ENCODE assay signal across 24 mouse cellular contexts in the genomic region with DNA sequence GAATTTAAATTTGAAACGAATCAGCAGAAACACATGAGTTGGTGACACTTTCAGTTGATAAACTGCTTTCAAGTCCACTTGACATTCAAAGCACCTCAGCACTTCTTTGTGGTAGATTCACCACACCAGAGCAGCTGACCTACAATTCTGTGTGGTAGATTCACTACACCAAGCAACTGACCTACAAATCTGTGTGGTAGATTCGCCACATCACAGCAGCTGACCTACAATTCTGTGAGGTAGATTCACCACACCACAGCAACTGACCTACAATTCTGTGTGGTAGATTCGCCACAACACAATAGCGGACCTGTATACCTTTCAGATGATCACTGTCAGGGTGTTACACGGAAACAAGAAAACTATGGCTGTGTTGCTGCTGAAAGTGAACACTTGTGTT. TPM values are rescaled to one million over a fixed set of nuclear protein-coding genes. Genes with fewer than 3 reads are reported as not detected.
DNase-seq lines count a peak whose midpoint lies in the region; ATAC-seq and TF ChIP-seq lines count a peak whose summit lies in the region.
"Had no signal": no experiment of that assay in that cellular context is flagged by ENCODE, and none has a peak within 500 bp of the region (broad histone marks: within the 10 kb centered on the region; RNA-seq: fewer than 3 reads in every experiment).

No protein-coding gene starts in this region.

- DNase-seq in retina, postnatal 1 day, result peak; percentile 33
- DNase-seq in retina, embryonic 14.5 days (ENCODE audit: low spot score), result no peak
- DNase-seq in 416B (ENCODE audit: low read depth), result peak; percentile 21
- DNase-seq in ES-E14 (ENCODE audit: low read depth, low spot score), result no peak
- peak; percentile 62 for DNase-seq in R1 (ENCODE audit: low read depth, low spot score)
- DNase-seq in embryo, embryonic 10.5 days (ENCODE audit: low spot score), result no peak
- DNase-seq: adrenal gland, adult 2 months; adrenal gland, postnatal 36 days; B cell, adult 2 months; cerebellum, adult 11-12 months; cerebellum, adult 9-10 months; cerebellum, postnatal 36 days; forebrain, postnatal 0 days; gastrocnemius, postnatal 14 days; heart, postnatal 36 days had no signal

- no peak overlapping the region for H3K9ac ChIP-seq in ES-E14 (ENCODE audit: insufficient read depth, low read depth, low read length, poor library complexity, severe bottlenecking)
- H3K9ac ChIP-seq: forebrain, embryonic 13.5 days; forebrain, postnatal 0 days; heart, embryonic 13.5 days had no signal

- no peak overlapping the region for H3K4me3 ChIP-seq in ES-E14 (ENCODE audit: insufficient read depth in 1 of 2, low read depth in 1 of 2, low read length in 2 of 2, poor library complexity in 1 of 2, severe bottlenecking in 1 of 2)
- H3K4me3 ChIP-seq: embryonic facial prominence, embryonic 10.5 days; forebrain, embryonic 13.5 days; heart, embryonic 13.5 days had no signal

- no peaks in the 10 kb centered on the region for H3K36me3 ChIP-seq in ES-E14 (ENCODE audit: control insufficient read depth, insufficient read depth, low read length, poor library complexity, severe bottlenecking)
- H3K36me3 ChIP-seq: embryonic facial prominence, embryonic 10.5 days; heart, embryonic 13.5 days had no signal

- no peaks in the 10 kb centered on the region for H3K4me1 ChIP-seq in ES-E14 (ENCODE audit: control insufficient read depth in 2 of 2, insufficient read depth in 2 of 2, low read length in 2 of 2, poor library complexity in 1 of 2)
- H3K4me1 ChIP-seq: embryonic facial prominence, embryonic 10.5 days; forebrain, embryonic 13.5 days; heart, embryonic 13.5 days had no signal

- in situ Hi-C loops in ES-E14 (cut with MboI; ENCODE audit: low sequenced_read_pairs in 2 of 2, unreplicated experiment in 2 of 2), result no loop called here

- H3K27ac ChIP-seq in ES-E14 (ENCODE audit: insufficient read depth, low read depth, low read length, poor library complexity, severe bottlenecking), result no peak overlapping the region
- H3K27ac ChIP-seq: embryonic facial prominence, embryonic 10.5 days; forebrain, embryonic 13.5 days; heart, embryonic 13.5 days had no signal

- no peak for ATAC-seq in megakaryocyte, adult 5-6 weeks (ENCODE audit: poor library complexity, severe bottlenecking)
- ATAC-seq: CD4-positive, CD25-positive, alpha-beta regulatory T cell, adult 4 months; forebrain, embryonic 13.5 days; forebrain, postnatal 0 days; hindbrain, embryonic 16.5 days; inflammation-experienced regulatory T-cells, adult 6 months; intestine, postnatal 0 days; Patski had no signal

- no peaks in the 10 kb centered on the region for H3K9me3 ChIP-seq in ES-E14 (ENCODE audit: control insufficient read depth, insufficient read depth, low read depth, low read length)
- H3K9me3 ChIP-seq: embryonic facial prominence, embryonic 10.5 days; forebrain, embryonic 13.5 days; heart, embryonic 13.5 days had no signal

TF ChIP-seq in ES-E14, 5 proteins besides CTCF, POLR2A, EP300 and RAD21:
- TF ChIP-seq CHD2 (IDR thresholded peaks at IDR 0.05; ENCODE audit: low read depth, low read length) (no peak), ZC3H11A (IDR thresholded peaks at IDR 0.05; ENCODE audit: borderline replicate concordance, low read depth, low read length) (peak; percentile 100), HCFC1 (IDR thresholded peaks at IDR 0.05; ENCODE audit: borderline replicate concordance, insufficient read depth, low read length) (no peak), MAFK (IDR thresholded peaks at IDR 0.05; ENCODE audit: insufficient read depth, low read depth, low read length) (no peak)

RNA-seq across cellular contexts. Expression of gene Smyd2, which starts 19.6 kb away (rescaled TPM):
- 50.4 and 64.4 TPM in 2 replicates for total RNA-seq in ES-E14 (2012; rRNA removed)
- 16.7 and 18.6 TPM in 2 replicates for total RNA-seq in megakaryocyte, adult 5-6 weeks (2015)
- 19.2 and 26.3 TPM in 2 replicates for total RNA-seq in megakaryocyte, adult 5-6 weeks (2017)

Comparison
In these comparisons a context has a peak if more than half of its experiments do, and no peak if none do; other contexts are left out.
1. DNase-seq: peak in retina, postnatal 1 day (single experiment), 416B (single experiment) and R1 (single experiment); none in retina, embryonic 14.5 days (single experiment), ES-E14 (single experiment) and embryo, embryonic 10.5 days (single experiment).